Mouse (Mus musculus): ENCODE data around the gene Slc4a3. TPM values are rescaled to one million over a fixed set of nuclear protein-coding genes. Genes with fewer than 3 reads are reported as not detected.
A peak's percentile ranks its signal among the peaks of the same experiment; 100 is the strongest.

Gene Slc4a3
- total RNA-seq, 2 experiments from 2014 or later: 0.09 TPM; not detected in 1

GRCm38 (mm10) chr1:75519576-75519975 is 26.5 kb upstream of the Slc4a3 start:
- ATAC-seq (replicated peaks; ENCODE audit: low FRiP score, poor library complexity, severe bottlenecking): no peak

- peak; percentile 94 for ATAC-seq (replicated peaks; ENCODE audit: low FRiP score, poor library complexity, severe bottlenecking)
These were observed 24.6 kb upstream of the Slc4a3 start, which contains the start of gene Stk11ip for GRCm38 (mm10) chr1:75521321-75522031. TSS of gene Stk11ip (plus strand) at chr1:75521529.

- ATAC-seq (replicated peaks; ENCODE audit: low FRiP score, poor library complexity, severe bottlenecking): no peak
These were observed 21.4 kb upstream of the Slc4a3 start for GRCm38 (mm10) chr1:75524679-75525078.

- no peak for ATAC-seq (replicated peaks; ENCODE audit: low FRiP score, poor library complexity, severe bottlenecking)
These were observed 15.5 kb upstream of the Slc4a3 start for GRCm38 (mm10) chr1:75530546-75530945.

- no peak for ATAC-seq (replicated peaks; ENCODE audit: low FRiP score, poor library complexity, severe bottlenecking)
These were observed 13.5 kb upstream of the Slc4a3 start for GRCm38 (mm10) chr1:75532280-75533172.

- ATAC-seq (replicated peaks; ENCODE audit: low FRiP score, poor library complexity, severe bottlenecking): no peak
These were observed 12.5 kb upstream of the Slc4a3 start for GRCm38 (mm10) chr1:75533325-75534252.

- ATAC-seq (replicated peaks; ENCODE audit: low FRiP score, poor library complexity, severe bottlenecking): no peak
These were observed 8.5 kb upstream of the Slc4a3 start for GRCm38 (mm10) chr1:75537587-75537986.

- no peak for ATAC-seq (replicated peaks; ENCODE audit: low FRiP score, poor library complexity, severe bottlenecking)
These were observed 7.4 kb upstream of the Slc4a3 start for GRCm38 (mm10) chr1:75538597-75539190.

GRCm38 (mm10) chr1:75541496-75541895 is 4.6 kb upstream of the Slc4a3 start:
- ATAC-seq (replicated peaks; ENCODE audit: low FRiP score, poor library complexity, severe bottlenecking): no peak

GRCm38 (mm10) chr1:75544351-75544750 is 1.7 kb upstream of the Slc4a3 start:
- ATAC-seq (replicated peaks; ENCODE audit: low FRiP score, poor library complexity, severe bottlenecking): no peak

- no peak for ATAC-seq (replicated peaks; ENCODE audit: low FRiP score, poor library complexity, severe bottlenecking)
These were observed 1.3 kb downstream of the Slc4a3 start for GRCm38 (mm10) chr1:75547351-75547750.

- ATAC-seq (replicated peaks; ENCODE audit: low FRiP score, poor library complexity, severe bottlenecking): no peak
These were observed 2.0 kb downstream of the Slc4a3 start for GRCm38 (mm10) chr1:75548083-75548482.

- ATAC-seq (replicated peaks; ENCODE audit: low FRiP score, poor library complexity, severe bottlenecking): no peak
These were observed 2.8 kb downstream of the Slc4a3 start for GRCm38 (mm10) chr1:75548871-75549270.

- no peak for ATAC-seq (replicated peaks; ENCODE audit: low FRiP score, poor library complexity, severe bottlenecking)
These were observed 3.5 kb downstream of the Slc4a3 start for GRCm38 (mm10) chr1:75549289-75550279.

GRCm38 (mm10) chr1:75550586-75550985 is 4.5 kb downstream of the Slc4a3 start:
- no peak for ATAC-seq (replicated peaks; ENCODE audit: low FRiP score, poor library complexity, severe bottlenecking)

GRCm38 (mm10) chr1:75555680-75556079 is 9.6 kb downstream of the Slc4a3 start:
- no peak for ATAC-seq (replicated peaks; ENCODE audit: low FRiP score, poor library complexity, severe bottlenecking)

- no peak for ATAC-seq (replicated peaks; ENCODE audit: low FRiP score, poor library complexity, severe bottlenecking)
These were observed 10.2 kb downstream of the Slc4a3 start for GRCm38 (mm10) chr1:75556143-75556781.

GRCm38 (mm10) chr1:75557041-75557440 is 11.0 kb downstream of the Slc4a3 start:
- no peak for ATAC-seq (replicated peaks; ENCODE audit: low FRiP score, poor library complexity, severe bottlenecking)
